Mouse (Mus musculus): ENCODE results near the gene Lrch3. TPM values are rescaled to one million over a fixed set of nuclear protein-coding genes. Genes with fewer than 3 reads are reported as not detected.
A peak's percentile ranks its signal among the peaks of the same experiment; 100 is the strongest.
"Not testable (repeated sequence)": the region's sequence is repeated elsewhere in the genome, so short reads cannot be mapped to it uniquely, and the experiment has no call there.

The Lrch3 gene
- total RNA-seq, 2 experiments from 2014 or later, result 12.1 to 37.8 TPM

GRCm38 (mm10) chr16:33043268-33043667, 129.4 kb downstream of the Lrch3 start:
- peak; percentile 73 for ATAC-seq (replicated peaks; ENCODE audit: poor library complexity, severe bottlenecking)

GRCm38 (mm10) chr16:33048004-33048403, 134.1 kb downstream of the Lrch3 start:
- no peak for ATAC-seq (replicated peaks; ENCODE audit: poor library complexity, severe bottlenecking)

GRCm38 (mm10) chr16:33048686-33049085, 134.8 kb downstream of the Lrch3 start:
- no peak for ATAC-seq (replicated peaks; ENCODE audit: poor library complexity, severe bottlenecking)

- peak; percentile 30; the same call in 1 of the 2 replicates for ATAC-seq (replicated peaks; ENCODE audit: poor library complexity, severe bottlenecking)
These were observed 135.9 kb downstream of the Lrch3 start for GRCm38 (mm10) chr16:33049809-33050208.

GRCm38 (mm10) chr16:33053141-33053540, 139.2 kb downstream of the Lrch3 start:
- no peak for ATAC-seq (replicated peaks; ENCODE audit: poor library complexity, severe bottlenecking)

GRCm38 (mm10) chr16:33054927-33055326, 141.0 kb downstream of the Lrch3 start:
- not testable (repeated sequence) for ATAC-seq (replicated peaks; ENCODE audit: poor library complexity, severe bottlenecking)

GRCm38 (mm10) chr16:33055655-33056054, 141.8 kb downstream of the Lrch3 start:
- ATAC-seq (replicated peaks; ENCODE audit: poor library complexity, severe bottlenecking), result no peak

GRCm38 (mm10) chr16:33056095-33056785, 142.3 kb downstream of the Lrch3 start, which contains the start of the genes Iqcg and Rpl35a:
Iqcg (minus strand) TSS chr16:33056218.
Rpl35a (plus strand) TSS chr16:33056453.
- ATAC-seq (replicated peaks; ENCODE audit: poor library complexity, severe bottlenecking), result peak; percentile 89

GRCm38 (mm10) chr16:33056786-33057185, 142.9 kb downstream of the Lrch3 start:
- ATAC-seq (replicated peaks; ENCODE audit: poor library complexity, severe bottlenecking), result peak; percentile 33

GRCm38 (mm10) chr16:33058033-33058432, 144.1 kb downstream of the Lrch3 start:
- ATAC-seq (replicated peaks; ENCODE audit: poor library complexity, severe bottlenecking), result no peak

GRCm38 (mm10) chr16:33058656-33059055, 144.8 kb downstream of the Lrch3 start:
- not testable (repeated sequence) for ATAC-seq (replicated peaks; ENCODE audit: poor library complexity, severe bottlenecking)

- ATAC-seq (replicated peaks; ENCODE audit: poor library complexity, severe bottlenecking), result no peak
These were observed 145.6 kb downstream of the Lrch3 start for GRCm38 (mm10) chr16:33059471-33059870.

GRCm38 (mm10) chr16:33060926-33061325, 147.0 kb downstream of the Lrch3 start:
- no peak for ATAC-seq (replicated peaks; ENCODE audit: poor library complexity, severe bottlenecking)

GRCm38 (mm10) chr16:33061400-33061799, 147.5 kb downstream of the Lrch3 start:
- no peak for ATAC-seq (replicated peaks; ENCODE audit: poor library complexity, severe bottlenecking)

GRCm38 (mm10) chr16:33062024-33062681, 148.3 kb downstream of the Lrch3 start, which contains the start of gene Lmln:
Lmln (plus strand) TSS chr16:33062521.
- peak; percentile 91 for ATAC-seq (replicated peaks; ENCODE audit: poor library complexity, severe bottlenecking)

- peak; percentile 30 for ATAC-seq (replicated peaks; ENCODE audit: poor library complexity, severe bottlenecking)
These were observed 148.8 kb downstream of the Lrch3 start for GRCm38 (mm10) chr16:33062682-33063131.

GRCm38 (mm10) chr16:33063267-33063666, 149.4 kb downstream of the Lrch3 start:
- ATAC-seq (replicated peaks; ENCODE audit: poor library complexity, severe bottlenecking), result no peak

GRCm38 (mm10) chr16:33064636-33065035, 150.7 kb downstream of the Lrch3 start:
- no peak for ATAC-seq (replicated peaks; ENCODE audit: poor library complexity, severe bottlenecking)
